Mouse (Mus musculus): ENCODE measurements around the gene Patl2.

- no peak for TF ChIP-seq CTCF (IDR thresholded peaks at IDR 0.05; ENCODE audit: insufficient read depth, low read depth, low read length)
- TF ChIP-seq POLR2A (IDR thresholded peaks at IDR 0.05; ENCODE audit: insufficient read depth, low read depth, low read length): no peak
Measured at GRCm38 (mm10) chr2:122157561-122157960, 28.4 kb downstream of the Patl2 start.

Data from olfactory bulb, adult 2 months (tissue).